Mouse (Mus musculus) liver, embryonic 14.5 days (tissue): ENCODE measurements around the gene Sys1. TPM values are rescaled to one million over a fixed set of nuclear protein-coding genes. Genes with fewer than 3 reads are reported as not detected.

Experiments
- ATAC-seq: fragments of 200-750 bp; cut with Nextera tagmentation; 2 replicates; pipeline ENCODE4 v1.8.0; 2017; ENCODE audit warnings: moderate number of reproducible peaks, mild to moderate bottlenecking, moderate library complexity; ENCODE audit not compliant: insufficient read depth
- DNase-seq, 3 experiments: peaks; one replicate each; pipeline ENCODE4 v3.0.0-alpha.2; 2012 to 2013; ENCODE audit warnings: low read depth in 3 of 3, low spot score in 3 of 3
- H3K27ac ChIP-seq: fragments of 300-500 bp; sonication (generic); 2 replicates; pipeline ENCODE4 v1.5.1; 2014; ENCODE audit warnings: moderate library complexity, mild to moderate bottlenecking, control low read depth, inconsistent platforms
- H3K27me3 ChIP-seq: fragments of 300-500 bp; sonication (generic); 2 replicates; pipeline ENCODE4 v1.6.1; 2014; ENCODE audit warnings: mild to moderate bottlenecking, low read length, moderate library complexity; ENCODE audit not compliant: control insufficient read depth, insufficient read depth
- H3K36me3 ChIP-seq: fragments of 300-500 bp; sonication (generic); replicated peaks from 2 replicates; pipeline ENCODE4 v1.6.1; 2014; ENCODE audit warnings: low read depth; ENCODE audit not compliant: control insufficient read depth, insufficient read depth
- H3K4me1 ChIP-seq, 2 experiments: fragments of 200-500 bp in 1 of 2; fragments of 300-500 bp in 1 of 2; sonication (generic) in 1 of 2; replicated peaks; 2 replicates each; pipeline ENCODE4 v1.6.1; 2012 to 2014; ENCODE audit warnings: antibody characterized with exemption in 1 of 2, inconsistent platforms in 1 of 2, low read length in 1 of 2; ENCODE audit not compliant: control insufficient read depth in 2 of 2, insufficient read depth in 2 of 2
- H3K4me2 ChIP-seq: fragments of 300-500 bp; sonication (generic); 2 replicates; pipeline ENCODE4 v1.6.1; 2014; ENCODE audit warnings: low read depth, mild to moderate bottlenecking, control low read depth, moderate library complexity
- H3K4me3 ChIP-seq, 2 experiments: fragments of 200-500 bp in 1 of 2; fragments of 300-500 bp in 1 of 2; sonication (generic) in 1 of 2; 2 replicates each; pipeline ENCODE4 v1.5.1; 2012 to 2014; ENCODE audit warnings: low read depth in 2 of 2, low read length in 2 of 2, mild to moderate bottlenecking in 2 of 2, control low read depth in 1 of 2, inconsistent platforms in 1 of 2, moderate library complexity in 1 of 2; ENCODE audit not compliant: insufficient read depth in 1 of 2
- H3K9ac ChIP-seq: fragments of 300-500 bp; sonication (generic); replicated peaks from 2 replicates; pipeline ENCODE4 v1.6.1; 2014; ENCODE audit warnings: mild to moderate bottlenecking, control low read depth, moderate library complexity
- H3K9me3 ChIP-seq: fragments of 300-500 bp; sonication (generic); 2 replicates; pipeline ENCODE4 v1.6.1; 2016; ENCODE audit warnings: low read length, mixed read lengths; ENCODE audit not compliant: control insufficient read depth
- CTCF ChIP-seq: IDR thresholded peaks from 2 replicates; pipeline ENCODE4 v1.5.1; 2016; ENCODE audit warnings: antibody characterized with exemption, low read depth, control low read depth
- EP300 ChIP-seq: IDR thresholded peaks from 2 replicates; pipeline ENCODE4 v1.6.1; 2016; ENCODE audit warnings: antibody characterized with exemption, low read depth
- WGBS: fragments of 180-500 bp; shearing (Covaris S2); extraction: QIAGEN DNeasy Blood & Tissue Kit; methylation state at CpG from one replicate; pipeline ENCODE4 v1.1.7; 2014; ENCODE audit not compliant: insufficient replicate concordance; 5-methylcytosine and 5-hydroxymethylcytosine counted together
- polyA plus RNA-seq, 2 experiments: library from polyadenylated mRNA; depleted of rRNA in 1 of 2; stranded (reverse) in 1 of 2; unstranded in 1 of 2; fragments of >200 nt; fragmentation: Nextera tagmentation in 1 of 2; extraction: Ambion mirVana in 1 of 2; gene quantifications; 2 replicates each; pipeline versions ENCODE4 v1.2.1 to v1.2.3; 2012 to 2014

Gene Sys1
- polyA plus RNA-seq (2012; rRNA removed), result 15.9 and 20.6 TPM in 2 replicates
- polyA plus RNA-seq (2014; fragmentation: Nextera tagmentation; extraction: Ambion mirVana), result 30.7 TPM in 2 replicates

GRCm38 (mm10) chr2:164456864-164457300 lies at the start of gene Sys1:
Gene Sys1 (plus strand): TSS chr2:164456964.
- Histone ChIP-seq H3K36me3 (no peaks in the 10 kb centered on the region), H3K27me3 (no peaks in the 10 kb centered on the region), H3K9ac (no peak within 1 kb of the TSS), H3K4me3 (no peak within 1 kb of the TSS), H3K27ac (no peak within 1 kb of the TSS), H3K4me1 (peaks cover 0 to 11% of the 10 kb centered on the region in 2 experiments; a peak in 2 of 4 replicates), H3K9me3 (no peaks in the 10 kb centered on the region), H3K4me2 (0 out of 2 replicates have a peak within 1 kb of the TSS, but pooled peaks have one; percentile 13)
- no peak for ATAC-seq
- no peak for DNase-seq
- TF ChIP-seq EP300 (no peak), CTCF (no peak)
- 10% methylated on average over 7 of the region's 7 CpGs for WGBS

GRCm38 (mm10) chr2:164407708-164408107 lies 49.1 kb upstream of the Sys1 start:
- Histone ChIP-seq H3K27ac (no peak overlapping the region), H3K9ac (no peak overlapping the region), H3K36me3 (no peaks in the 10 kb centered on the region), H3K27me3 (peaks cover 49% of the 10 kb centered on the region), H3K4me3 (no peak overlapping the region), H3K4me1 (no peaks in the 10 kb centered on the region), H3K4me2 (no peak overlapping the region), H3K9me3 (no peaks in the 10 kb centered on the region)
- no peak for TF ChIP-seq EP300
- peak; percentile 84 for TF ChIP-seq CTCF
- DNase-seq, result no peak
- ATAC-seq, result no peak
- WGBS, result 1% methylated on average over 22 of the region's 22 CpGs

GRCm38 (mm10) chr2:164414167-164414566 lies 42.6 kb upstream of the Sys1 start:
- Histone ChIP-seq H3K27me3 (peaks cover 4% of the 10 kb centered on the region), H3K4me2 (no peak overlapping the region), H3K36me3 (no peaks in the 10 kb centered on the region), H3K4me3 (no peak overlapping the region), H3K4me1 (no peaks in the 10 kb centered on the region), H3K27ac (no peak overlapping the region), H3K9ac (no peak overlapping the region), H3K9me3 (no peaks in the 10 kb centered on the region)
- no peak for DNase-seq
- TF ChIP-seq EP300 (no peak), CTCF (no peak)
- WGBS, result 26% methylated on average over 28 of the region's 28 CpGs
- no peak for ATAC-seq

- no peak overlapping the region for H3K4me2 ChIP-seq
- no peaks in the 10 kb centered on the region for H3K9me3 ChIP-seq
- no peak overlapping the region for H3K9ac ChIP-seq
- no peak overlapping the region for H3K27ac ChIP-seq
- H3K4me1 ChIP-seq, result no peaks in the 10 kb centered on the region
- 43% methylated on average over 10 of the region's 10 CpGs for WGBS
- H3K27me3 ChIP-seq, result peaks cover 4% of the 10 kb centered on the region
- H3K4me3 ChIP-seq, result no peak overlapping the region
- H3K36me3 ChIP-seq, result no peaks in the 10 kb centered on the region
- TF ChIP-seq EP300 (no peak), CTCF (no peak)
- no peak for DNase-seq
- no peak for ATAC-seq
Measured at GRCm38 (mm10) chr2:164414581-164414980, 42.2 kb upstream of the Sys1 start.

- no peaks in the 10 kb centered on the region for H3K4me1 ChIP-seq
- 3% methylated on average over 2 of the region's 2 CpGs for WGBS
- H3K36me3 ChIP-seq, result no peaks in the 10 kb centered on the region
- ATAC-seq (no peak), DNase-seq (no peak)
- H3K4me2 ChIP-seq, result no peak overlapping the region
- H3K27ac ChIP-seq, result no peak overlapping the region
- H3K27me3 ChIP-seq, result peaks cover 4% of the 10 kb centered on the region; the same call in 1 of the 2 replicates
- TF ChIP-seq CTCF (peak; percentile 58), EP300 (no peak)
- H3K9ac ChIP-seq, result no peak overlapping the region
- H3K9me3 ChIP-seq, result no peaks in the 10 kb centered on the region
- H3K4me3 ChIP-seq, result no peak overlapping the region
Measured at GRCm38 (mm10) chr2:164417198-164417597, 39.6 kb upstream of the Sys1 start.
